Mouse (Mus musculus): ENCODE data around the gene Dgke.

GRCm38 (mm10) chr11:89065297-89065696 is 1.4 kb downstream of the Dgke start:
- TF ChIP-seq POLR2A (IDR thresholded peaks at IDR 0.05; ENCODE audit: borderline replicate concordance, extremely low read depth, low read depth, low read length) (no peak), CTCF (IDR thresholded peaks at IDR 0.05; ENCODE audit: insufficient read depth, low read length) (no peak)
